Mouse (Mus musculus) C2C12 (cell line): ENCODE measurements around the gene Rbbp5. TPM values are rescaled to one million over a fixed set of nuclear protein-coding genes. Genes with fewer than 3 reads are reported as not detected.

ENCODE experiments used
- H3K27me3 ChIP-seq: one replicate; pipeline ENCODE4 v1.6.1; 2011; ENCODE audit not compliant: control insufficient read depth, insufficient read depth, insufficient read length
- H3K36me3 ChIP-seq: one replicate; pipeline ENCODE4 v1.6.1; 2011; ENCODE audit not compliant: control insufficient read depth, insufficient read depth
- H3K4me3 ChIP-seq: one replicate; pipeline ENCODE4 v1.5.1; 2011; ENCODE audit warnings: mild to moderate bottlenecking, control low read depth; ENCODE audit not compliant: poor library complexity, insufficient read depth, severe bottlenecking
- H3K79me2 ChIP-seq: one replicate; pipeline ENCODE4 v1.6.1; 2011; ENCODE audit not compliant: control insufficient read depth, insufficient read depth
- H3K79me3 ChIP-seq: one replicate; pipeline ENCODE4 v1.6.1; 2011; ENCODE audit warnings: low read depth, control low read depth
- H3ac ChIP-seq: one replicate; pipeline ENCODE3; 2011; ENCODE audit warnings: low read depth; ENCODE audit not compliant: control insufficient read depth, insufficient read length
- CEBPB ChIP-seq: IDR thresholded peaks from one replicate; pipeline ENCODE4 v1.6.1; 2011; ENCODE audit warnings: low read depth, mild to moderate bottlenecking, control low read depth, moderate library complexity
- CTCF ChIP-seq: IDR thresholded peaks from one replicate; pipeline ENCODE4 v1.5.1; 2011; ENCODE audit not compliant: control insufficient read depth, insufficient read depth, insufficient read length
- FOSL1 ChIP-seq: IDR thresholded peaks from one replicate; pipeline ENCODE4 v1.8.0; 2011; ENCODE audit warnings: mild to moderate bottlenecking, low read length; ENCODE audit not compliant: poor library complexity, insufficient read depth, severe bottlenecking
- MAX ChIP-seq: IDR thresholded peaks from one replicate; pipeline ENCODE4 v1.6.1; 2011; ENCODE audit warnings: mild to moderate bottlenecking, control low read depth
- MYOD1 ChIP-seq: IDR thresholded peaks from one replicate; pipeline ENCODE4 v1.6.1; 2011; ENCODE audit warnings: low read depth; ENCODE audit not compliant: control insufficient read depth, insufficient read length
- MYOG ChIP-seq: IDR thresholded peaks from one replicate; pipeline ENCODE4 v1.6.1; 2011; ENCODE audit not compliant: control insufficient read depth, insufficient read length; ENCODE audit errors: extremely low read depth
- USF1 ChIP-seq: IDR thresholded peaks from one replicate; pipeline ENCODE4 v1.6.1; 2011; ENCODE audit warnings: low read depth, mild to moderate bottlenecking, control low read depth, moderate library complexity
- polyA plus RNA-seq: library from polyadenylated mRNA; unstranded; fragments of >200 nt; fragmentation: generic; extraction: Trizol; gene quantifications from one replicate; pipeline ENCODE4 v1.2.1, GENCODE M21; 2012; ENCODE audit warnings: missing spikeins

The Rbbp5 gene
- polyA plus RNA-seq, 1 experiment = 22.2 TPM

DNA sequence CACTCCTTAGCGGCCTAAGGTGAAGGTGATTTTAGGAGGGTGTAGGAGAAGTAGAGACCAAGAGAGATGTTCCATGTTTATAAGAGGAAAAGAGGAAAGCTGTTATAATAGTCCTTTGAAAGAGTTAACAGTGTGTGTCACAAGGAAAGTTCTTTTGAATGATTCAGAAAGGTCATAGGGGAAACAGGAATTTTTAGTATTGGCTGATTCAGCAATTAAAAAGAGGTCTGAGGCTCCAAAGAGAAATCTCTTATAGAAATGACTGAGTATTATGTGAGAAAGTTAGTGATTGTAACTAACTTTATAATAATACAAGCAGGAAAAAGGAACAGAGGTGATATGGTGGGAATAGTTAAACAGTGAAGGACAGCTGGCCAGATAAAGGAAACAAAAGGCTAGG is 2.3 kb downstream of the Rbbp5 start:
- H3K79me2 ChIP-seq = peaks cover 83% of the 10 kb centered on the region
- H3ac ChIP-seq = no peak overlapping the region
- H3K36me3 ChIP-seq = peaks cover 4% of the 10 kb centered on the region
- peaks cover 64% of the 10 kb centered on the region for H3K79me3 ChIP-seq
- H3K4me3 ChIP-seq = no peak overlapping the region
- no peaks in the 10 kb centered on the region for H3K27me3 ChIP-seq
- no peak for TF ChIP-seq CTCF
- TF ChIP-seq MYOG = no peak

DNA sequence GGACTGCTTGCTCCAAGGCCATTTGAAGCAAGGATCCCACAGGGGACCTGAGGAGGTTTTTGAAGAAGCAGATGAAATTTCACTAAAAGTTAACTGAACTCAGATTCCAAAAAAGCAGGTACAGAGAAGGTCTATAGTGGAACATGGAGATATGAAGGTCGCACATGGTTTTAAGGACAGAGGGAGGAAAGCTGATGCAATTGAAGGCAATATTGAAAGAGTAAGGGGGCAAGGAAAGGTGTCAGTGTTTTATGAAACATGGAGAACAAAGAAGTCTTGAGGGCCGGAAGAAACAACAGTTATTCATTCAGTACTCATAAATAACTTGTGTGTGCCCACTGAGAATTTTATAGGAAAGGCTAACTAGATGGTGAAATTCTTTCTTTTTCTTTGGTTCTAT is 4.5 kb downstream of the Rbbp5 start:
- TF ChIP-seq CEBPB = no peak
- TF ChIP-seq USF1 = no peak
- TF ChIP-seq MYOG = no peak
- no peak for TF ChIP-seq MYOD1
- Histone ChIP-seq H3K79me2 (peaks cover 88% of the 10 kb centered on the region), H3K79me3 (peaks cover 62% of the 10 kb centered on the region), H3K36me3 (peaks cover 16% of the 10 kb centered on the region), H3ac (no peak overlapping the region), H3K27me3 (no peaks in the 10 kb centered on the region), H3K4me3 (no peak overlapping the region)

DNA sequence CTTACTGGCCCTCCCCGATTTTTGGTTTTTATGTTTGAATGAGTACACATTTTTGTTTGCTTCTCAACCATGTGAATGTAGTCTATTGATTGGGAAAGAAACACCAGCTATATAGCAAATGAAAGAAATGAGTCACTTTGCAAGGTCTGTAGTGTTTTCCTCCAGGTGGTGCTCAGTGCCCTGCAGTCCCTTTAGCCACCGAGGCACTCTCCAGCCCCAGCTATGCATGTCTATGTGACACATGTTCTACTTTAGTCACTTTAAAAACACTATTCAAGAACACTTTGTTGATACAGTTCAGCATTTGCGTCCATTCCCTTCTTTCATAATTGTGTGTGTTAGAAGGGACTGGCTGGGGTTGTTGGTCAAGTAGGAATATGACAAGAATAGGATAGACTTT is 6.1 kb downstream of the Rbbp5 start:
- H3K79me3 ChIP-seq = peaks cover 55% of the 10 kb centered on the region
- H3K4me3 ChIP-seq = no peak overlapping the region
- H3K79me2 ChIP-seq = peaks cover 88% of the 10 kb centered on the region
- no peak for TF ChIP-seq MYOD1
- TF ChIP-seq FOSL1 = no peak
- TF ChIP-seq MYOG = no peak
- TF ChIP-seq CTCF = no peak
- no peak overlapping the region for H3ac ChIP-seq
- H3K27me3 ChIP-seq = no peaks in the 10 kb centered on the region
- peaks cover 28% of the 10 kb centered on the region for H3K36me3 ChIP-seq

DNA sequence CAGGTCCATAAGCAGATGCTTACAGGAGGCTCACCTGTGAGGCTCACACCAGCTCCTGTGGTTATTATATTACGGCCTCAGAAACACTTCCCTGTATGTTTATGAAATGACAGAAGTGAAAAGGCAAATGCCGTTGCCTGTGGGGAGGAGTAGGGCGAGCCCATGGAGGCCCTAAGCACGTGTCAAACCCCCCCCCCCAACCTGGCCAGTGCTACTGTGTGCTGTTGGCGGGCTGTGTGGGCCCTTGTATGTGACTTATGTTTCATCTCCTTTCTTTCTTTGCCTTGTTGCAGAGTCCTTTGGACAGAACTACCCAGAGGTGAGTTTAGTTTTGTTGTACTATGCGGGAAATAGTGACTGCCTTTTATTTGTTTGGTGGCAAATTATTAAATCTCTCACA is 6.6 kb downstream of the Rbbp5 start:
- peaks cover 86% of the 10 kb centered on the region for H3K79me2 ChIP-seq
- H3ac ChIP-seq = no peak overlapping the region
- peaks cover 50% of the 10 kb centered on the region for H3K79me3 ChIP-seq
- H3K27me3 ChIP-seq = no peaks in the 10 kb centered on the region
- no peak for TF ChIP-seq FOSL1
- TF ChIP-seq USF1 = no peak
- no peak for TF ChIP-seq CEBPB
- TF ChIP-seq MYOG = no peak
- TF ChIP-seq MAX = no peak
- no peak for TF ChIP-seq MYOD1
- TF ChIP-seq CTCF = no peak
- peaks cover 28% of the 10 kb centered on the region for H3K36me3 ChIP-seq
- H3K4me3 ChIP-seq = no peak overlapping the region

DNA sequence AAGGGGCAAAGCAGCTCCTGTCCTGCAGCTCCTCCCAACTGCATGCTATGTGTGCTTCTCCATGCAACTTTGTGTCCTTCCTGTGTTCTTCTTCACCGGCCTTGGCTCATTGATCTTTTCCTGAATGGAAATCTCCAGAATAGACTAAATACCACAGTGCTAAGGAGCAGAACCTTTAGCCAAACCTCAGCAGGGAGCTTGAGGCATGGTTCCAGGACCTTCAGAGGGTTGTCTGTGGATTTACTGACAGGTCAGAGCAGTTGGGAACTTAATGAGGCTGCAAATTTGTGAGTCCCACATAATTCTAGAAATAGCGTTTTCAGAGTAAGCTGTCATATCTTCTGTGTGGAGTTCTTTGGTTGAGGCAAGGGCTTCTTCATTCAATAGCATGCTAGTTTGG is 23.4 kb downstream of the Rbbp5 start:
- no peaks in the 10 kb centered on the region for H3K79me3 ChIP-seq
- no peak overlapping the region for H3K4me3 ChIP-seq
- H3ac ChIP-seq = no peak overlapping the region
- H3K36me3 ChIP-seq = peaks cover 82% of the 10 kb centered on the region
- H3K27me3 ChIP-seq = no peaks in the 10 kb centered on the region
- no peaks in the 10 kb centered on the region for H3K79me2 ChIP-seq
- TF ChIP-seq MYOD1 = no peak
- TF ChIP-seq MYOG = no peak
- no peak for TF ChIP-seq CEBPB
- TF ChIP-seq FOSL1 = no peak
- no peak for TF ChIP-seq MAX
- TF ChIP-seq USF1 = no peak

DNA sequence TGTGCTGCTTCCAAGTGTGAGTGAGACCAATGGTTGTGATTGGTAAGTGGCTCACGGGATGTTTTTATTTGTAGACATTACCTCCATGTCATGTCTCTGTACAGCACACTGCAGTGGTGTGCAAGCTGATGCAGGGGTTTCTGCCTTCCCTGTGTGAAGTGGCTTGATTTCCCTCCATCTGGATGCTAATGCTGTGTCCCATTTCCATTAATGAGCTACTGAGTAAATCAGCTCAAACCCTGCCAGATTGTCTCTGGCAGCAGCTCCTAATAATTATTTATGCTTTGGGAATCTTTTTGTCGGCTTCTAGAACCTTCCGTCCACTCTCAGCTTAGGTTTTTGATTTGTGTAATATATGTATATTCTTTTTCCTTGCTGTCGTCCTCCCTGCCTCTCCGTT is 28.0 kb downstream of the Rbbp5 start:
- no peaks in the 10 kb centered on the region for H3K27me3 ChIP-seq
- no peak overlapping the region for H3ac ChIP-seq
- TF ChIP-seq MYOD1 (no peak), CEBPB (no peak), MYOG (no peak), MAX (no peak), USF1 (no peak), FOSL1 (no peak), CTCF (no peak)
- no peaks in the 10 kb centered on the region for H3K79me3 ChIP-seq
- H3K36me3 ChIP-seq = peaks cover 70% of the 10 kb centered on the region
- no peak overlapping the region for H3K4me3 ChIP-seq
- H3K79me2 ChIP-seq = no peaks in the 10 kb centered on the region
